Mouse (Mus musculus) spleen, adult 2 months (tissue): ENCODE data around the gene Snx29. TPM values are rescaled to one million over a fixed set of nuclear protein-coding genes. Genes with fewer than 3 reads are reported as not detected.

ENCODE experiments used
- DNase-seq, 2 experiments: peaks; one replicate each; pipeline versions ENCODE4 v3.0.0 to v3.0.0-alpha.2; 2012 to 2021; ENCODE audit warnings: low spot score in 2 of 2, low read depth in 1 of 2
- H3K27ac ChIP-seq: fragments of 200-500 bp; 2 replicates; pipeline ENCODE4 v1.5.1; 2012; ENCODE audit warnings: low read length, inconsistent platforms; ENCODE audit not compliant: insufficient read depth
- H3K27me3 ChIP-seq: fragments of 200-500 bp; 2 replicates; pipeline ENCODE4 v1.6.1; 2012; ENCODE audit warnings: mild to moderate bottlenecking, moderate library complexity, low read length, inconsistent platforms; ENCODE audit not compliant: control insufficient read depth, insufficient read depth
- H3K36me3 ChIP-seq: fragments of 200-500 bp; 2 replicates; pipeline ENCODE4 v1.6.1; 2012; ENCODE audit warnings: mild to moderate bottlenecking, low read length, inconsistent platforms; ENCODE audit not compliant: control insufficient read depth, insufficient read depth
- H3K4me1 ChIP-seq: fragments of 200-500 bp; 2 replicates; pipeline ENCODE4 v1.6.1; 2011; ENCODE audit warnings: inconsistent platforms; ENCODE audit not compliant: control insufficient read depth, insufficient read depth, insufficient read length
- H3K4me3 ChIP-seq: fragments of 200-500 bp; 2 replicates; pipeline ENCODE4 v1.5.1; 2011; ENCODE audit warnings: mild to moderate bottlenecking, inconsistent platforms; ENCODE audit not compliant: insufficient read depth, insufficient read length; ENCODE audit errors: extremely low read depth
- CTCF ChIP-seq: fragments of 200-500 bp; IDR thresholded peaks from 2 replicates; pipeline ENCODE4 v1.5.1; 2011; ENCODE audit warnings: mild to moderate bottlenecking, inconsistent platforms; ENCODE audit not compliant: insufficient read depth, insufficient read length, insufficient replicate concordance; ENCODE audit errors: extremely low read depth
- POLR2A ChIP-seq: fragments of 200-500 bp; IDR thresholded peaks from 2 replicates; pipeline ENCODE4 v1.6.1; 2011; ENCODE audit warnings: low read depth, low read length, inconsistent platforms
- WGBS: fragments of 180-500 bp; shearing (Covaris S2); methylation state at CpG from one replicate; pipeline ENCODE4 v1.1.7; 2018; 5-methylcytosine and 5-hydroxymethylcytosine counted together
- polyA plus RNA-seq: library from polyadenylated mRNA; depleted of rRNA; stranded (reverse); fragments of >200 nt; gene quantifications from 2 replicates; pipeline ENCODE4 v1.2.3, GENCODE M21; 2012

The Snx29 gene
- polyA plus RNA-seq, 1 experiment, result 13.6 TPM

- no peaks in the 10 kb centered on the region for H3K27me3 ChIP-seq
- TF ChIP-seq POLR2A (no peak), CTCF (no peak)
- no peak overlapping the region for H3K27ac ChIP-seq
- 85% methylated on average over 3 of the region's 3 CpGs for WGBS
- DNase-seq, result no peak
- no peak overlapping the region for H3K4me3 ChIP-seq
- 0 out of 2 replicates have a peak, but pooled peaks cover 1% of the 10 kb centered on the region for H3K36me3 ChIP-seq
- H3K4me1 ChIP-seq, result no peaks in the 10 kb centered on the region
These were observed 291.8 kb downstream of the Snx29 start for GRCm38 (mm10) chr16:11614401-11615014.

DNA sequence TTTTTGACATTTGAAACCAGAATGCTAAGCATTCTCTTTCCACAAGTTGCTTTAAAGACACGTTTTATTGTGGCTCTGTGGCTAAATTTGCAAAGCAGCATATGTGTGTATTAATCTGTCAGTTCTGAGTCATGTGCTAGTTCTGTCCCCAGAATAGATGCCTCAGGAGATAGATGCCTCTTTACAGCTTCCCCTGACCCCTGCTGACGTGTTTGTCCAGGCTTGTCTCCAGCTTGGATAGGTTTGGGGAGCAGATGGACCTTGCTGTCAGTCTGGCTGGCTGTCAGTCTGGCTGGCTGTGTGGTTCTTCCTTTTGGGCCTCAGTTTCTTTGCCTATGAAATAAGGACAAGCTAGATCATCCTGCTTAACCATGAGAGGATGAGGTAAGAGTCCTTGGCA, 292.9 kb downstream of the Snx29 start:
- TF ChIP-seq POLR2A (no peak), CTCF (no peak)
- Histone ChIP-seq H3K36me3 (0 out of 2 replicates have a peak, but pooled peaks cover 1% of the 10 kb centered on the region), H3K27me3 (no peaks in the 10 kb centered on the region), H3K4me3 (no peak overlapping the region), H3K4me1 (no peaks in the 10 kb centered on the region), H3K27ac (no peak overlapping the region)
- WGBS, result 80% methylated on average over 2 of the region's 2 CpGs
- DNase-seq, result no peak

- 93% methylated on average over 2 of the region's 2 CpGs for WGBS
- no peaks in the 10 kb centered on the region; the same call in 1 of the 2 replicates for H3K4me1 ChIP-seq
- H3K4me3 ChIP-seq, result no peak overlapping the region
- no peaks in the 10 kb centered on the region for H3K27me3 ChIP-seq
- 0 out of 2 replicates have a peak, but pooled peaks cover 1% of the 10 kb centered on the region for H3K36me3 ChIP-seq
- no peak for DNase-seq
- TF ChIP-seq POLR2A (no peak), CTCF (no peak)
- H3K27ac ChIP-seq, result no peak overlapping the region
These were observed 297.2 kb downstream of the Snx29 start for GRCm38 (mm10) chr16:11619951-11620350.

- no peak overlapping the region for H3K27ac ChIP-seq
- H3K36me3 ChIP-seq, result no peaks in the 10 kb centered on the region
- 24% methylated on average over 3 of the region's 3 CpGs for WGBS
- TF ChIP-seq CTCF, result no peak
- no peak for TF ChIP-seq POLR2A
- DNase-seq, result no peak
- H3K4me1 ChIP-seq, result no peaks in the 10 kb centered on the region; the same call in 1 of the 2 replicates
- H3K27me3 ChIP-seq, result no peaks in the 10 kb centered on the region
- no peak overlapping the region for H3K4me3 ChIP-seq
These were observed 298.3 kb downstream of the Snx29 start for GRCm38 (mm10) chr16:11621042-11621441.

DNA sequence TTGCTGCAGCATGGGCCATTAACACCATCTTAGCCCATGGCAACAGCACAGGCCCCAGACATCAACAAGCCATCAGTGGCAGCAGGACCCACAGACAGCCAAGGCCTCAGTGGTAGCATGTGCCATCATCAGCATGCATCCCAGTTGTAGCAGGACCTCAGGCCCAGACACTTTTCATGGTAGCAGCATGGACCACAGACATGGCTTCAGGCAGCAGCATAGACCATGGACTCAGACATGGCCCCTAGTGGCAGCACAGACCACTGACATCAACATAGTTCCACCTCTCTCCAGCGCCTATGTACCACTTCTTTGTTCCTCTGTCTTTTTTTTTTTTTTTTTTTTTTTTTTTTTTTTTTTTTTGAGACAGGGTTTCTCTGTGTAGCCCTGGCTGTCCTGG, 299.0 kb downstream of the Snx29 start:
- H3K4me1 ChIP-seq, result no peaks in the 10 kb centered on the region; the same call in 1 of the 2 replicates
- H3K4me3 ChIP-seq, result no peak overlapping the region
- WGBS, result 62% methylated on average over 1 of the region's 1 CpGs
- no peak for TF ChIP-seq POLR2A
- no peak for TF ChIP-seq CTCF
- no peaks in the 10 kb centered on the region for H3K36me3 ChIP-seq
- no peak for DNase-seq
- H3K27ac ChIP-seq, result no peak overlapping the region
- no peaks in the 10 kb centered on the region for H3K27me3 ChIP-seq

- 70% methylated on average over 3 of the region's 3 CpGs for WGBS
- TF ChIP-seq POLR2A, result no peak
- TF ChIP-seq CTCF, result no peak
- Histone ChIP-seq H3K27me3 (no peaks in the 10 kb centered on the region), H3K36me3 (no peaks in the 10 kb centered on the region), H3K4me1 (no peaks in the 10 kb centered on the region; the same call in 1 of the 2 replicates), H3K27ac (no peak overlapping the region), H3K4me3 (no peak overlapping the region)
- no peak for DNase-seq
These were observed 300.3 kb downstream of the Snx29 start for GRCm38 (mm10) chr16:11623032-11623431.

DNA sequence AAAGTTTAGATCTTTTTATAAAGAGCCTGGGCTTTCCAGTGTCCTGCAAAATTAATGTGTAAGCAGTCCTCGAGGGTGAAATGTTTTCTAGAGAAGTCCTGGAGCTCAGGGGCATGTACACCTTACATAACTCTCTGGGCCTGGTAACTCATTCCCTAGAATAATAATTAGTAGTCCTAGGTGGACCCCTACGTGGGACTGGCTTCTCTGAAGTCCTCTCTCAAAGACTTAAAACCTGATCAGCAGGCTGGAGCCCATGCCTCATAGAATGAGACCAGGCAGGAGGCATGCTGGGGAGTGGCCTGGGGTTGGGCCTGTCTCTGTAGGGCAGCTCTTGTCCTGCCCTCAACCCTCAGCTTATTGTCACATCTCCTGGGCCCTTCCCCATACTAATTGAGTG, 301.4 kb downstream of the Snx29 start:
- TF ChIP-seq POLR2A (no peak), CTCF (no peak)
- no peak for DNase-seq
- 71% methylated on average over 2 of the region's 2 CpGs for whole genome bisulfite sequencing
- Histone ChIP-seq H3K4me3 (no peak overlapping the region), H3K27me3 (no peaks in the 10 kb centered on the region), H3K4me1 (no peaks in the 10 kb centered on the region; the same call in 1 of the 2 replicates), H3K36me3 (no peaks in the 10 kb centered on the region), H3K27ac (no peak overlapping the region)
